Mouse (Mus musculus) embryonic fibroblast, embryonic 13.5 days (primary cell): ENCODE results near the gene Fkbp8. TPM values are rescaled to one million over a fixed set of nuclear protein-coding genes. Genes with fewer than 3 reads are reported as not detected.

Experiments used
- H3K27ac ChIP-seq: 2 replicates; pipeline ENCODE4 v1.5.1; 2012; ENCODE audit warnings: low read length, control low read depth, inconsistent platforms; ENCODE audit not compliant: insufficient read depth
- H3K4me1 ChIP-seq: 2 replicates; pipeline ENCODE4 v1.6.1; 2011; ENCODE audit warnings: low read length; ENCODE audit not compliant: control insufficient read depth, insufficient read depth
- H3K4me3 ChIP-seq: 2 replicates; pipeline ENCODE4 v1.5.1; 2011; ENCODE audit warnings: mild to moderate bottlenecking, control low read depth, low read length; ENCODE audit not compliant: insufficient read depth
- CTCF ChIP-seq: IDR thresholded peaks from 2 replicates; pipeline ENCODE4 v1.5.1; 2011; ENCODE audit warnings: mild to moderate bottlenecking, control low read depth, low read length, moderate library complexity, borderline replicate concordance; ENCODE audit not compliant: insufficient read depth
- POLR2A ChIP-seq: IDR thresholded peaks from 2 replicates; pipeline ENCODE4 v1.6.1; 2011; ENCODE audit warnings: low read depth, mild to moderate bottlenecking, control low read depth, low read length, moderate library complexity
- polyA plus RNA-seq: library from polyadenylated mRNA; stranded (reverse); fragments of >200 nt; gene quantifications from 2 replicates; pipeline ENCODE4 v1.2.4, GENCODE M21; 2011; ENCODE audit warnings: low read depth; ENCODE audit not compliant: missing spikeins, insufficient read length

Fkbp8 gene
- polyA plus RNA-seq, 1 experiment, result 110 TPM

DNA sequence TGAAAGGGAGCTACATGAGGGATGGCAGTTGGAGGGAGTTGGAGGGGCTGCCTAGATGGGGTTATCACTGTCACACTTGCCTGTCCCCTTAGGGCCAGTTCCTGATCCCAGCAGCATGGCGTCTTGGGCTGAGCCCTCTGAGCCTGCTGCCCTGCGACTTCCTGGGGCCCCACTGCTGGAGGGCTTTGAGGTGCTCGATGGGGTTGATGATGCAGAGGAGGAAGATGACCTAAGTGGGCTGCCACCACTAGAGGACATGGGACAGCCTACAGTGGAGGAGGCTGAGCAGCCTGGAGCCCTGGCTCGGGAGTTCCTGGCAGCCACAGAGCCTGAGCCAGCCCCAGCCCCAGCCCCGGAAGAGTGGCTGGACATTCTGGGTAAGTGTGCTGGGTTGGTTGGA, 1.8 kb downstream of the Fkbp8 start:
- no peak for TF ChIP-seq CTCF
- 0 out of 2 replicates have a peak, but pooled peaks have one; percentile 8 for TF ChIP-seq POLR2A
- Histone ChIP-seq H3K4me3 (no peak overlapping the region), H3K27ac (no peak overlapping the region), H3K4me1 (no peaks in the 10 kb centered on the region)

- H3K4me3 ChIP-seq, result no peak overlapping the region
- H3K4me1 ChIP-seq, result no peaks in the 10 kb centered on the region
- H3K27ac ChIP-seq, result no peak overlapping the region
- TF ChIP-seq POLR2A (no peak), CTCF (no peak)
Observed at GRCm38 (mm10) chr8:70529741-70530161, 2.2 kb downstream of the Fkbp8 start.

DNA sequence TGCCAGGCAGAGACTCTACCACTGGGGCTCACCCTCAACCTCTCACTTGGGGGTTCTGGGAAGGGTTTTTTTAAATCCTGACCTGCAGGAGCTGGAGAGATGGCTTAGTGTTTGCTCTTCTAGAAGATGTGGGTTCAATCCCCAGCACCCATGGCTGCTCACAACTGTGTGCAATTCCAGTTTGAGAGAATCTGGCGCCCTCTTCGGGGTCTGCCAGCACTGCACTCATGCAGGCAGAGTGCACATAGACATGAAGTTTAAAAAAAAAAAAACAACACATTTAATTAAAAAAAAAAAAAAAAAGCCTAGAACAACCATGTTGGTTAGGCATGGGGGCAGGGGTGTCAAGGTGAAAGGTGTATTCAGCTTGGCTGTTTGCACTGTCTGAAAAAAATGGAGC, 2.8 kb downstream of the Fkbp8 start:
- no peaks in the 10 kb centered on the region for H3K4me1 ChIP-seq
- no peak overlapping the region for H3K4me3 ChIP-seq
- TF ChIP-seq CTCF (no peak), POLR2A (no peak)
- H3K27ac ChIP-seq, result no peak overlapping the region

GRCm38 (mm10) chr8:70534281-70534680, 6.8 kb downstream of the Fkbp8 start:
- Histone ChIP-seq H3K27ac (no peak overlapping the region), H3K4me3 (no peak overlapping the region), H3K4me1 (no peaks in the 10 kb centered on the region)
- no peak for TF ChIP-seq POLR2A
- TF ChIP-seq CTCF, result no peak

DNA sequence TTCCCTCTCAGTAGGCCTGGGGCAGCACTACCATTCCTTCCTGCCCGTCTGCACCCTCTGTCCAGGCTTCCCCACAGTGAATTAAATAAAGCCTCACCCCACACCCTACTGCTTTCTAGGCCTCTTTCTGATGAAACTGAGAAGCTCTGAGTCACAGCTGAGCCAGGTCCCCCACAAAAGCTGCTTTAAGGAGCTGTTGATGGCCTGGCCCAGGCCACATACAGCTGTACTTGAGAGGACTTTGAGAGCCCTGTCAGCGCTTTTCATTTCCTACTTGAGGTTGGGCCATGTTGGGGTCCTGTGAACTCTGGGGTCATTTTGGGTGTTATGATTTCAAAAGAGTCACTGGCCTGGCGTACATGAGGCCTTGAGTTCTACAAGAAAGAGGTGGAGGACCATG, 7.7 kb downstream of the Fkbp8 start:
- H3K27ac ChIP-seq, result no peak overlapping the region
- TF ChIP-seq POLR2A (no peak), CTCF (no peak)
- H3K4me3 ChIP-seq, result no peak overlapping the region
- no peaks in the 10 kb centered on the region for H3K4me1 ChIP-seq

DNA sequence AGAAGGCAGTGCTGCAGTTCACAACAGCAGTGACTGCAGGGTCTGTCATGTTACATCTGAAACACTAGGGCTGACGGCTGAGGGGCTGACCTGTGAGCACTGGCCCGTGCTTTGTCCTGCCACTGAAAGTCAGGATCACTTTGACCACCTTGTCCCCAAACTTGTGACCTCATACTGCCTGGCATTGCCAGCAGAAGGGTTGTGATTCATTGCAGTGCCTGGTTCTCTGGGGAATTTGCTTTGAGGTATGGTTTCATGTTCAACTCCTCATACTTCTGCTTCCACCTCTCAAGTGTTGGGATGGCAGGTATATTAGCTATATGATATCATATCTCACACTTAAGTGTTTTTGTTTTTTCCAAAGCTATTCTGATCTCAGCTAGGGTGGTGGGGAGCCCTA, 8.2 kb downstream of the Fkbp8 start:
- no peaks in the 10 kb centered on the region for H3K4me1 ChIP-seq
- H3K4me3 ChIP-seq, result no peak overlapping the region
- H3K27ac ChIP-seq, result no peak overlapping the region
- TF ChIP-seq CTCF, result no peak
- TF ChIP-seq POLR2A, result no peak

GRCm38 (mm10) chr8:70538024-70538579, 10.6 kb downstream of the Fkbp8 start:
- TF ChIP-seq CTCF (no peak), POLR2A (no peak; the same call in 1 of the 2 replicates)
- Histone ChIP-seq H3K4me1 (peaks cover 3% of the 10 kb centered on the region; the same call in 1 of the 2 replicates), H3K4me3 (peak overlapping the region; percentile 44), H3K27ac (peak overlapping the region; percentile 23)

- no peak for TF ChIP-seq CTCF
- TF ChIP-seq POLR2A, result no peak; the same call in 1 of the 2 replicates
- peak overlapping the region; percentile 58 for H3K4me3 ChIP-seq
- H3K27ac ChIP-seq, result peak overlapping the region; percentile 89
- H3K4me1 ChIP-seq, result peaks cover 3% of the 10 kb centered on the region; the same call in 1 of the 2 replicates
Observed at GRCm38 (mm10) chr8:70538633-70539076, 11.1 kb downstream of the Fkbp8 start.

- Histone ChIP-seq H3K27ac (peak within 1 kb of the TSS; percentile 89), H3K4me3 (peak within 1 kb of the TSS; percentile 97), H3K4me1 (peaks cover 3% of the 10 kb centered on the region; the same call in 1 of the 2 replicates)
- TF ChIP-seq CTCF, result no peak
- TF ChIP-seq POLR2A, result peak; percentile 92
Observed at GRCm38 (mm10) chr8:70539077-70539813, 11.7 kb downstream of the Fkbp8 start, which contains the start of gene Ell. Gene Ell, plus strand, starts transcription at chr8:70539457.

DNA sequence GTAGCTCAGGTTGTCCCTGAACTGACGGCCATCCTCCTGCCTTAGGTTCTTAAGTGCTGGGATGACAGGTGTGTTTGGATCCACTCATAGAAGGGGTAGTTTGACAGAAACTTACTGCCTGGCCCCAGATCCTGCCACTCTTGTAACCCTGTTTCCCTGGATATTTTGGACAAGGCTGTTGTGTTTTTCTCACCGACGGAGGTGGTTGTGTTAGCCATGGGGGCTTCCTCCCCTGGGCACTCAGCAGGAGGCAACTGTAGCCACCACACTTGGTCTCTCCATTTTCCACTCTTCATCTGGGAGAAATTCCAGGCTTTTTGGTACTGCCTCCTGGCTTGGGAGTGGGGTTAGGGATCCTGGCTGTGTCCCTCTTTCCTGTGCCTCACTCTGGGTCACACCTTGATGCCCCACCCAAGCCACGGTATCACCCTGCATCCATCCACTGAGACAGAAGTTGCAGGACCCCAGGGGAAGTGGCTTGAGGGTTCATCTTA, 12.5 kb downstream of the Fkbp8 start:
- TF ChIP-seq CTCF (no peak), POLR2A (no peak)
- peak overlapping the region; percentile 97 for H3K4me3 ChIP-seq
- peak overlapping the region; percentile 86 for H3K27ac ChIP-seq
- H3K4me1 ChIP-seq, result peaks cover 3% of the 10 kb centered on the region; the same call in 1 of the 2 replicates

DNA sequence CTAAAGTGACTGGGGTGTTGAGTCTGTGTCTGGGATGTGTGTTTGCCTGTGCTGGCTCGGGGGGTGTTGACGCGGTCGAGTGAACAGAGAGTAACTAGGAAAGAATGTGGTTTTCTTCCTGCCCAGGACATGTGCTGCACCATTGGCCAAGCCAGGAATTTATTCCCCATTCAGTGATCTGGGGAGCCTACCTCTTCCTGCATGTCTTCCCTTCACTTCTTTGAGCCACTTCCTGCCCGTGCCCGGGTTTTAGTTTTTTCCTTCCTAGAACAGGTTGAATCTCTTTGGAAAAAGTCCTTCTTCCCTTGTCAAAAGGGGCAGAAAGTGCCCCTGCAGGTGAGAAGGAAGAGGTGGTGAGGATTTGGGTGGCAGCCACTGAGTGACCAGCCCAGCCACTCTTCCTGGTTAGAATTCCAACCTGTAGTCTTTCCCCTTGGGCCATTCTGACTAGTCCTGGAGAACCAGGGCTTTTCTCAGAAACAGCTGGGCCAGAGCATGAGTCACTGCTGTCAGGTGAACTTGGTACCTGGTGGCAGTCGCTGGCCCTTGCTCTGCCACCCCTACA, 13.1 kb downstream of the Fkbp8 start:
- peaks cover 3% of the 10 kb centered on the region; the same call in 1 of the 2 replicates for H3K4me1 ChIP-seq
- peak overlapping the region; percentile 97 for H3K4me3 ChIP-seq
- H3K27ac ChIP-seq, result peak overlapping the region; percentile 86
- TF ChIP-seq CTCF, result no peak
- TF ChIP-seq POLR2A, result no peak; the same call in 1 of the 2 replicates
